Mouse (Mus musculus) midbrain, embryonic 13.5 days (tissue): ENCODE measurements around the gene Fbll1. TPM values are rescaled to one million over a fixed set of nuclear protein-coding genes. Genes with fewer than 3 reads are reported as not detected.
"Not testable (repeated sequence)": the region's sequence is repeated elsewhere in the genome, so short reads cannot be mapped to it uniquely, and the experiment has no call there.

Experiments
- ATAC-seq: fragments of 200-750 bp; cut with Nextera tagmentation; 2 replicates; pipeline ENCODE4 v1.8.0; 2017; ENCODE audit warnings: mild to moderate bottlenecking, moderate TSS enrichment, moderate library complexity
- H3K27ac ChIP-seq: fragments of 300-500 bp; sonication (generic); 2 replicates; pipeline ENCODE4 v1.5.1; 2015; ENCODE audit warnings: inconsistent platforms, mild to moderate bottlenecking, moderate library complexity
- H3K27me3 ChIP-seq: fragments of 300-500 bp; sonication (generic); 2 replicates; pipeline ENCODE4 v1.6.1; 2015; ENCODE audit warnings: mild to moderate bottlenecking, inconsistent platforms
- H3K36me3 ChIP-seq: fragments of 300-500 bp; sonication (generic); 2 replicates; pipeline ENCODE4 v1.6.1; 2015; ENCODE audit warnings: mild to moderate bottlenecking, inconsistent platforms
- H3K4me1 ChIP-seq: fragments of 300-500 bp; sonication (generic); replicated peaks from 2 replicates; pipeline ENCODE4 v1.6.1; 2015; ENCODE audit warnings: inconsistent platforms
- H3K4me2 ChIP-seq: fragments of 300-500 bp; sonication (generic); replicated peaks from 2 replicates; pipeline ENCODE4 v1.6.1; 2015; ENCODE audit warnings: moderate library complexity, mild to moderate bottlenecking, inconsistent platforms
- H3K4me3 ChIP-seq: fragments of 300-500 bp; sonication (generic); replicated peaks from 2 replicates; pipeline ENCODE4 v1.5.1; 2015; ENCODE audit warnings: mild to moderate bottlenecking, inconsistent platforms
- H3K9ac ChIP-seq: fragments of 300-500 bp; sonication (generic); replicated peaks from 2 replicates; pipeline ENCODE4 v1.6.1; 2015; ENCODE audit warnings: mild to moderate bottlenecking, inconsistent platforms
- H3K9me3 ChIP-seq: fragments of 300-500 bp; sonication (generic); 2 replicates; pipeline ENCODE4 v1.6.1; 2016; ENCODE audit warnings: mild to moderate bottlenecking, inconsistent platforms
- WGBS: fragments of 180-500 bp; shearing (Covaris S2); methylation state at CpG from one replicate; pipeline ENCODE4 v1.1.7; 2015; 5-methylcytosine and 5-hydroxymethylcytosine counted together
- polyA plus RNA-seq: library from polyadenylated mRNA; unstranded; fragments of >200 nt; fragmentation: Nextera tagmentation; extraction: Ambion mirVana; gene quantifications from 2 replicates; pipeline ENCODE4 v1.2.1, GENCODE M21; 2015

Gene Fbll1
- polyA plus RNA-seq, 1 experiment from 2014 or later: 13.2 TPM

GRCm38 (mm10) chr11:35832139-35832538 lies 33.5 kb upstream of the Fbll1 start:
- H3K9ac ChIP-seq: no peak overlapping the region
- H3K27me3 ChIP-seq: no peaks in the 10 kb centered on the region
- H3K4me3 ChIP-seq: no peak overlapping the region
- peaks cover 41% of the 10 kb centered on the region for H3K36me3 ChIP-seq
- no peak overlapping the region for H3K27ac ChIP-seq
- no peaks in the 10 kb centered on the region for H3K9me3 ChIP-seq
- no peak for ATAC-seq
- 88% methylated on average over 4 of the region's 4 CpGs for WGBS
- no peak overlapping the region for H3K4me2 ChIP-seq
- peaks cover 19% of the 10 kb centered on the region for H3K4me1 ChIP-seq

- H3K9ac ChIP-seq: no peak overlapping the region
- H3K27ac ChIP-seq: no peak overlapping the region
- H3K36me3 ChIP-seq: peaks cover 78% of the 10 kb centered on the region
- H3K4me3 ChIP-seq: no peak overlapping the region
- H3K4me2 ChIP-seq: no peak overlapping the region
- no peak for ATAC-seq
- H3K27me3 ChIP-seq: no peaks in the 10 kb centered on the region
- H3K9me3 ChIP-seq: no peaks in the 10 kb centered on the region
- peaks cover 7% of the 10 kb centered on the region for H3K4me1 ChIP-seq
- WGBS: 95% methylated on average over 6 of the region's 6 CpGs
Observed at GRCm38 (mm10) chr11:35827714-35828113, 29.0 kb upstream of the Fbll1 start.

GRCm38 (mm10) chr11:35816316-35816715 lies 17.6 kb upstream of the Fbll1 start:
- no peaks in the 10 kb centered on the region for H3K4me1 ChIP-seq
- H3K27ac ChIP-seq: no peak overlapping the region
- H3K9ac ChIP-seq: no peak overlapping the region
- H3K4me3 ChIP-seq: no peak overlapping the region
- no peak overlapping the region for H3K4me2 ChIP-seq
- WGBS: 93% methylated on average over 12 of the region's 12 CpGs
- H3K9me3 ChIP-seq: no peaks in the 10 kb centered on the region
- H3K27me3 ChIP-seq: no peaks in the 10 kb centered on the region
- no peak for ATAC-seq
- peaks cover 93% of the 10 kb centered on the region for H3K36me3 ChIP-seq

- Histone ChIP-seq H3K4me2 (no peak overlapping the region), H3K9me3 (no peaks in the 10 kb centered on the region), H3K27me3 (no peaks in the 10 kb centered on the region), H3K36me3 (peaks cover 98% of the 10 kb centered on the region), H3K9ac (no peak overlapping the region), H3K4me1 (no peaks in the 10 kb centered on the region), H3K27ac (no peak overlapping the region), H3K4me3 (no peak overlapping the region)
- ATAC-seq: no peak
- WGBS: 89% methylated on average over 10 of the region's 10 CpGs
Observed at GRCm38 (mm10) chr11:35811458-35811857, 12.8 kb upstream of the Fbll1 start.

- ATAC-seq: no peak
- Histone ChIP-seq H3K9ac (no peak overlapping the region), H3K4me1 (peaks cover 21% of the 10 kb centered on the region), H3K27me3 (peaks cover 32% of the 10 kb centered on the region), H3K9me3 (no peaks in the 10 kb centered on the region), H3K36me3 (peaks cover 4% of the 10 kb centered on the region; the same call in 1 of the 2 replicates), H3K4me2 (no peak overlapping the region), H3K27ac (no peak overlapping the region), H3K4me3 (no peak overlapping the region)
- 88% methylated on average over 5 of the region's 5 CpGs for WGBS
Observed at GRCm38 (mm10) chr11:35801332-35801731, 2.6 kb upstream of the Fbll1 start.

GRCm38 (mm10) chr11:35798495-35798820 lies 226 bp downstream of the Fbll1 start:
- Histone ChIP-seq H3K27me3 (peaks cover 43% of the 10 kb centered on the region), H3K4me1 (peaks cover 21% of the 10 kb centered on the region), H3K9me3 (no peaks in the 10 kb centered on the region), H3K36me3 (no peaks in the 10 kb centered on the region), H3K4me3 (peak overlapping the region; percentile 72), H3K9ac (peak overlapping the region; percentile 82), H3K27ac (peak overlapping the region; percentile 89), H3K4me2 (peak overlapping the region; percentile 85)
- peak; percentile 96 for ATAC-seq
- under 1% methylated on average over 23 of the region's 23 CpGs for WGBS

- peak overlapping the region; percentile 72 for H3K4me3 ChIP-seq
- peaks cover 43% of the 10 kb centered on the region for H3K27me3 ChIP-seq
- H3K27ac ChIP-seq: peak overlapping the region; percentile 89
- peak; percentile 81 for ATAC-seq
- H3K4me1 ChIP-seq: peaks cover 21% of the 10 kb centered on the region
- peak overlapping the region; percentile 82 for H3K9ac ChIP-seq
- H3K36me3 ChIP-seq: no peaks in the 10 kb centered on the region
- H3K9me3 ChIP-seq: no peaks in the 10 kb centered on the region
- 3% methylated on average over 80 of the region's 86 CpGs for WGBS
- peak overlapping the region; percentile 85 for H3K4me2 ChIP-seq
Observed at GRCm38 (mm10) chr11:35797751-35798494, 761 bp downstream of the Fbll1 start.

- not testable (repeated sequence) for H3K4me3 ChIP-seq, H3K9ac ChIP-seq, H3K4me2 ChIP-seq, ATAC-seq, H3K27ac ChIP-seq, H3K9me3 ChIP-seq
- H3K27me3 ChIP-seq: peaks cover 25% of the 10 kb centered on the region
- peaks cover 15% of the 10 kb centered on the region for H3K4me1 ChIP-seq
- 81% methylated on average over 5 of the region's 5 CpGs for WGBS
- peaks cover 17% of the 10 kb centered on the region for H3K36me3 ChIP-seq
Observed at GRCm38 (mm10) chr11:35792800-35793199, 5.9 kb downstream of the Fbll1 start.

- Histone ChIP-seq H3K4me3 (no peak overlapping the region), H3K4me1 (no peaks in the 10 kb centered on the region), H3K36me3 (peaks cover 42% of the 10 kb centered on the region), H3K27ac (no peak overlapping the region), H3K4me2 (no peak overlapping the region), H3K27me3 (no peaks in the 10 kb centered on the region), H3K9me3 (no peaks in the 10 kb centered on the region), H3K9ac (no peak overlapping the region)
- no peak for ATAC-seq
- 48% methylated on average over 2 of the region's 2 CpGs for WGBS
Observed at GRCm38 (mm10) chr11:35788443-35788842, 10.2 kb downstream of the Fbll1 start.

- Histone ChIP-seq H3K27me3 (no peaks in the 10 kb centered on the region), H3K4me3 (no peak overlapping the region), H3K27ac (no peak overlapping the region), H3K4me1 (no peaks in the 10 kb centered on the region), H3K4me2 (no peak overlapping the region), H3K36me3 (peaks cover 57% of the 10 kb centered on the region), H3K9ac (no peak overlapping the region), H3K9me3 (no peaks in the 10 kb centered on the region)
- WGBS: 94% methylated on average over 4 of the region's 4 CpGs
- ATAC-seq: no peak
Observed at GRCm38 (mm10) chr11:35784537-35784936, 14.1 kb downstream of the Fbll1 start.

- no peaks in the 10 kb centered on the region for H3K4me1 ChIP-seq
- no peak overlapping the region for H3K27ac ChIP-seq
- no peak overlapping the region for H3K4me2 ChIP-seq
- 97% methylated on average over 3 of the region's 3 CpGs for WGBS
- H3K9me3 ChIP-seq: no peaks in the 10 kb centered on the region
- H3K9ac ChIP-seq: no peak overlapping the region
- no peak overlapping the region for H3K4me3 ChIP-seq
- H3K36me3 ChIP-seq: peaks cover 57% of the 10 kb centered on the region
- no peaks in the 10 kb centered on the region for H3K27me3 ChIP-seq
- no peak for ATAC-seq
Observed at GRCm38 (mm10) chr11:35784002-35784401, 14.7 kb downstream of the Fbll1 start.

- no peaks in the 10 kb centered on the region for H3K9me3 ChIP-seq
- H3K4me2 ChIP-seq: no peak overlapping the region
- no peaks in the 10 kb centered on the region for H3K4me1 ChIP-seq
- 97% methylated on average over 5 of the region's 5 CpGs for WGBS
- no peak overlapping the region for H3K4me3 ChIP-seq
- H3K36me3 ChIP-seq: peaks cover 66% of the 10 kb centered on the region
- no peaks in the 10 kb centered on the region for H3K27me3 ChIP-seq
- H3K9ac ChIP-seq: no peak overlapping the region
- H3K27ac ChIP-seq: no peak overlapping the region
- no peak for ATAC-seq
Observed at GRCm38 (mm10) chr11:35783038-35783437, 15.6 kb downstream of the Fbll1 start.

GRCm38 (mm10) chr11:35782444-35782843 lies 16.2 kb downstream of the Fbll1 start:
- no peak overlapping the region for H3K4me3 ChIP-seq
- H3K9ac ChIP-seq: no peak overlapping the region
- no peak for ATAC-seq
- no peaks in the 10 kb centered on the region for H3K27me3 ChIP-seq
- no peaks in the 10 kb centered on the region for H3K4me1 ChIP-seq
- WGBS: 98% methylated on average over 3 of the region's 3 CpGs
- H3K36me3 ChIP-seq: peaks cover 72% of the 10 kb centered on the region
- no peak overlapping the region for H3K27ac ChIP-seq
- H3K9me3 ChIP-seq: no peaks in the 10 kb centered on the region
- no peak overlapping the region for H3K4me2 ChIP-seq
